Mouse (Mus musculus): ENCODE data around the gene Irgq.
"Not testable (repeated sequence)": the region's sequence is repeated elsewhere in the genome, so short reads cannot be mapped to it uniquely, and the experiment has no call there.

Irgq gene

DNA sequence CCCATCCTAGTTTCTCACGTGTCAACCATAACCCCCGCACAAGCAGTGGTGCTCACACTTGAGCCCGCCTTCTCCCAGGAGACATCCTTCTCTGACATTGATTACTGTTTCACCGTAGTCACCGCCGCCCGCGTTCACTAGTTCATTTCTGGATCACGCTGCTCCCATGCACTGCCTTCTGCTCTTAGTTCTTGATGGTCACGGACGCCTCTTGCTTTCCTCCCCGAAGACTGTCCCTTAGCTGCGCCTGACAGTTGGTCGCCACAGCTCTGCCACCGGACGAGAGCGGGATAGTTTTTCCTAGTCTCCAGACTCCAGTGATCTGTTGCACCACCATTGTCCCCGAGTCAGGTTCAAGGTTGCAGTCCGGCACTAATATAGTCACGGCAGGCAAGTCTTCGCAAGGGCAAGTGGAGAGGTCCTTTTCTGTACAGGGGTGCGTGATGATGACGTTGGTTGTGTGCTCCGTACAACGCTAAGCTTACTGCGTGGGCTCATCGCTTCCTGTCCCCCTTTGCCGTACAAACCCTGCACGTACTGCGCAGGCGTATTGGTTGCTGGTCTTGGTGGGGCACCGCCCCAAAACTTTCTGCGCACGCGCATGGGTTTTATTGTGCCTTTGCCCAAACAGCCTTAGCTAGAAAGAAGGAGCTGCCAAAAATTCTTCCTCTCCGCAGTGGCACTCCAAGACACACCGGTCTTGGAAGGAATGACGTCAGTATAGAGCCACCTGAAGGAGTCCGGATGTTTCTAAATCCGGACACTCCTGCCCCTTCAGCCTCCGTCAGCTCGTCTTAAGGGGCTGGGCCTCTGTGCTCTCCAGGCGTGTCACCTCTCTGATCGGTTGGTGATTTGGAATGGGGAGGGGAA lies at the start of gene Irgq:
TSS of gene Irgq (plus strand) at position 628 of the 870 bp plus-strand sequence.
- peak; percentile 99 for DNase-seq

DNA sequence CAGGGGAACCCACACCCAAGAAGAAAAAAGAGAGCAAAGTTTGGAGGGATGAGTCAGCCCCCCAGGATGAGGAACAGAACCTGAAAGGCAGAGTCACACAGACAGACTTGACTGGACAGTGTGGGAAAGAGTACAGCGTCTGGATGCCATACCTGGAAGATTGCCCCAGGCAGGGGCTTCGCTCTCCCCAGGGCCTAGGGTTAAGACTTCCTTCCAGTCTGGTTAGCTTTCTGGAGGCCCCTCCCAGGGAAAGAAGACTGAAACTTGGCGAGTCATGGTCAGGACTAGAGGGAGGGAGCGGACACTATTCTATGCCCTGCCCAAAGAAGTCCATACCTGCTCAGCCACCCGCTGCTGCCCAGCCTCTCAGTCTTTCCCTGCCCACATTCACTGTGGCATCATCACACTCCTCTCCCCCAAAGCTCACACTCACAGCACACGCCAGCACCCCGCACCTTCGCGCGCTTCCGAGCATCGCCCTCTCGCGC lies 49.5 kb upstream of the Irgq start:
- no peak for DNase-seq

DNA sequence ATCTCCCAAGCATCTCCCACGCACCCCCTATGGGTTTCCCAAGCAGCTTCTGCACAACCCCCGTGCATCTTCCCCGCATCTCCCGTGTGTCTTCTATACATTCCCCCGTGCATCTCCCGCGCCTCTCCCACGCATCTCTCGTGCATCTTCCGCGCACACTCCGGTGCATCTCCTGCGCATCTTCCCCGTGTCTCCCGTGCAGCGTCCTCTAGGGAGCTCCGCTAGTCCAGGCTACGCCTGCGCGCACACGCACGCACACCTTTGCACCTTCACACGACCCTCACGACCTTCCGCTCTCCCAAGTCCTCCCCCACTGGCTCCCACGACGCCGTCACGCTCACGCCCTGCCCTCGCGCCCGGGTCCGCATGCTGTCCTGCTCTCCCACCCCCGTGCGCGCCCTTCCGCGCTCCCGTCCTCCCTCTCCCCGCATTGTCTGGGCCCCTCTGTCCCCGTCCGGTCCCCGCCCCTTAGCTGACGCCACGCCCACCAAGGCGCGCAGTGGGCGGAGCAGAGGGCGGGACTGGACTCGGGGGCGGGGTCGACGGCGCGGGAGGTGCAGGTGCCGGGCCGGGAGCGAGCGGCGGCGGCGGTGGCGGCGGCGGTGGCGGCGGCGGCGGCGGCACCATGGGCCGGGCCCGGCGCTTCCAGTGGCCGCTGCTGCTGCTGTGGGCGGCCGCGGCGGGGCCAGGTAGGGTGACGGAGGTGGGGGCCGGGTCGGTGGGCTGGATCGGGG lies 48.8 kb upstream of the Irgq start, which contains the start of gene Cadm4:
TSS of gene Cadm4 (plus strand) at position 550 of the 734 bp plus-strand sequence.
- DNase-seq, result peak; percentile 94

DNA sequence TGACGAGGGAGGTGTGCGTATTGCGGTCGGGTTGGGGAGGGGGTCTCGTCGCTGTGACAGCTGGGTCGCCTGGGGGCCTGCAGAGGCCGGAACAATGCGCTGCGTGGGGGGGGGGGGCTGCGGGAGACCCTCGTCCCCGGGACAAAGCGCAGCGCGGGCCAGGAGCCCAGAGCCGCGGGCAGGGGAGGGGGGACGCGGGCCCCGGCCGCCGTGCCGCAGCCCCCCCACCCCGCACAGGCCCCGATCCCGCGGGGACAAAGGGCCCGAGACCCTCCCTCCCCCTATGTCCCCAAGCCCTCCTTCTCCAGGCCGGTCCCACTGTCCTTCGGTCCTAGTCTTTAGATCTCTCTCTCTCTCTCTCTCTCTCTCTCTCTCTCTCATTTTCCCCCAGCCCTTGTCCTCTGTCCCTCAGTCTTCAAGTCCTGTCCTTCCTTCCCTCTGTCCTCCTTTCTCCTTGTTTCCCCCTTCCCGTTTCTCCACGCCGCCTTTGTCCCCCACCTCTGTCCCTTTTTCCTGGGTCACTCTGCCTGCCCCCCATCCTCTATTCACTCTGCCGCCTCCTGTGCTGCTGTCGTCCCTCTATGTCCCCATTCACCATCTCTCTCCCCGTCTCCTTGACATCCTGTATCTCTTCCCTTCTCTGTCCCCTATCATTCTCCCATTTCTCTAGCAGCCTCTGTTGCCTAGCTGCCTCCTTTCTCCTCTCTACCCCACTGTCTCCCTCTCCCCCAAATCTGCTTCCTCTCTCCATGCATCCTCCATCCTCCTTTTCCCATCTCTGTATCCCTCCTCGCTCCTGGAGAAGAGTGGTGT lies 48.1 kb upstream of the Irgq start:
- DNase-seq, result no peak

DNA sequence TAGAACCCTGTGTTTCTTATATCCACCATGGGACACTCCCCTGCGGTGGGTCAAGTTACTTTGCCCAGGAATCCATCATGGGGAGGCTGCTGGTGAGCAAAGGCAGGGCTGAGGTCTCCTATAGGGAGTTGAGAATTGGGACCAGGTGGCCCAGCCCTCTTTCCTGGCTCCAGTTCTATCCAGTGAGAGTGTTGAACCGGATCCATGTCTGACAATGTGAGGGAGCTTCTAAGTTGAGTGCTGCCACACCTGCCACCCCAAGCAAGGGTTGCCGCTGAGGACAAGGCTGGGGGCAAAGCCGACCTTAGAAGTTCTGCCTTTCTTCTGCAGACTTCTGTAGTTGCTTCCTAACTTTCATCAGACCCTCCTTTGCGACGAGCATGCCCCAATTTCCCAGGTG lies 47.2 kb upstream of the Irgq start:
- DNase-seq, result not testable (repeated sequence)

DNA sequence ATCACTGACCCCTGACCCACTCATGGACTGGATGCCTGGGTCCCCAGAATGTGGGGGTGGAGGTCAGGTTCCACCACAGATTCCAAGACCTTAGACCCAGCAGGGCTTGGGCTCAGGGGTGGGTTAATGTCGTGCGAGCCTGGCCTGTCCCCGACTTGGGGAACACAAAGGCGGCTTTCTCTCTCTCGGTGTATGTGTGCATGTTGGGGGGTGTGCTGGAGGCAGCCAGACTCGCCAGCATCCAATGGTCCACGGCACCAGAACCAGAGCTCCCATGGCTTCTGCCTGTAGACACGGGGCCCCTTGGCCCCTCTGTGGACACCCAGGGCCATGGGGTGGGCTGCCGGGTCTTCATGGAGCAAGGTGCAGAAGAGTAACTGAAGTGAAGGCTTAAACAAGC lies 45.0 kb upstream of the Irgq start:
- DNase-seq, result no peak

DNA sequence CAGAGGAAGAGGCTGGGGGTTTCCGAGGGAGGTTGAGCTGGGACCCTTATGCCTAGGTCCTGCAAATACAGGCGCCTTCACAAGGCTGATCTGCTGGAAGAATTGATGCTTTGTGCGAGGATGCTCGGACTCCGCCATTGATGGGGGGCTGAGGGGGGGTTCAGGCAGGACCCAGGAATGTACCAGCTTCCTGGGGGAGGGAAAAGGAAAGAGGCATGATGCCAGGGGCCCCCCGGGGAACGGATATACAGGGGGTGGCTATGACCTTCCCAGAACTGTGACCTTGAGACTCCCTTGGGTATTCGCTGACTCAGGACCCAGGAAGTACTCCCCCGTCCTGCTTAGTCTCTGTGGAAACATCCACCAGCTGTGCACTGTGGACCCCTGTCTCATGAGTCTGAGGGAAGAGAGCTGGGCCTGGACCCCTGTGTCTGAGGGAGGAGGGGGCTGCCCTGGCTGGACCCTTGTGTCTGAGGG lies 43.8 kb upstream of the Irgq start:
- DNase-seq, result no peak

DNA sequence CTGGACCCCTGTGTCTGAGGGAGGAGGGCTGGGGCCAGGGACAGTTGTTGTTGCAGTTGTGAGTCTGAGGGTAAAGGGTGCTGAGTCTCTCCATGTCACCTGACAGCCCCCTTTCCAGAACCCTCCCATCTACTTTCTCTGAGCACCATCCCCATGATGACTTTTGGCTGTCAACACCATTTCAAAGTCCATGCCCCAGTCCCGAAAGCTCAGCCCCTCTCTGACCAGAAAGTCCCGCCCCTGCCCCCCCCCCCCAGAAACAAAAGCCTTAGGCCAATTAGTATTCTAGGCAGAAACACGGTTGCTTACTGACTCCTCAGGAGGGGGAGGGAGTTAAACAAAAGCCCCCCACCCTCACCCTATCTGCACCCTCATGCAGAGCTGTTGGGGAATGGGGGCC lies 43.1 kb upstream of the Irgq start:
- DNase-seq, result no peak

DNA sequence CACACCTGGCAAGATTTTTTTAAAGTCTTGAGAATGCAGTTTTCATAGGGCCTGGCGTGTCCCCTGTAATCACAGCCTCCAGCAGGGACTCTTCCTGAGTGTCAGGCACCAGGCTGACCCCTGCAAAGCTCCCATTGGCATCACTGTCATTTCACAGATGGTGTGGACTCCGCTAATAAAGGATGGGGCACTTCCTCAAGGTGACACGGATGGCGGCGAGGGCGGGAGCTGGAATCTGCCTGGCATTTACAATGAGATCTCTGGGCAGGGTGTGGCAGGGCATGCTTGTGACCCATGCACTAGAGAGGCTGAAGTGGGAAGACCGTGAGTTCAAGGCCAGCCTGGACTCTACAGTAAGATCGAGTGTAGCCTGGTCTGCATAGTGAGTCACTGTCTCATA lies 42.2 kb upstream of the Irgq start:
- no peak for DNase-seq

DNA sequence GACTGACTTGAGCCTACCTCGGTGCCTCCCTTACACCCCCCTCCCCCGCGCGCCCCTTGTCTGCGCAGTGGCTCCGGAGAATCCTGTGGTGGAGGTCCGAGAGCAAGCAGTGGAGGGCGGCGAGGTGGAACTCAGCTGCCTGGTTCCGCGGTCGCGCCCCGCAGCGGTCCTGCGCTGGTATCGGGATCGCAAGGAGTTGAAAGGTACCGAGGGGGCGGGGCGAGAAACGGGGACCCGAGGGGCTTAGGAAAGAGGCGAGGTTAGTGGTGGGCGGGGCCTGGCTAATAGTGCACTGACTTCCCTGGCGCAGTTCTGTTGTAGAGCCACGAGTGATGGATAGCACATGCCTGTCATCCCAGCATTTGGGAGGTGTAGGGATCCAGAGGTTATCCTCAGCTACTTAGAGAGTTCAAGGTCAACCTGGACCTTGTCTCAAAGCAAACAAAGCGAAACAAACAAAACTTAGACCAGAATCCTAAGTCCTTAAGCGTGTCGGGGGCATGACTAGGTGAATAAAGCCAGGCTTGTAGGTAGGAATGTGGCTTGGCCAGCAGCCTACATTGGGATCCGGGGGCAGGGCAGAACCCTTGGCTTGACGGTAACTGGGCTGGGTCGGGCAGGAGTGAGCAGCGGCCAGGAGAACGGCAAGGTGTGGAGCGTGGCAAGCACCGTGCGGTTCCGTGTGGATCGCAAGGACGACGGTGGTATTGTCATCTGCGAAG lies 30.5 kb upstream of the Irgq start:
- no peak for DNase-seq

DNA sequence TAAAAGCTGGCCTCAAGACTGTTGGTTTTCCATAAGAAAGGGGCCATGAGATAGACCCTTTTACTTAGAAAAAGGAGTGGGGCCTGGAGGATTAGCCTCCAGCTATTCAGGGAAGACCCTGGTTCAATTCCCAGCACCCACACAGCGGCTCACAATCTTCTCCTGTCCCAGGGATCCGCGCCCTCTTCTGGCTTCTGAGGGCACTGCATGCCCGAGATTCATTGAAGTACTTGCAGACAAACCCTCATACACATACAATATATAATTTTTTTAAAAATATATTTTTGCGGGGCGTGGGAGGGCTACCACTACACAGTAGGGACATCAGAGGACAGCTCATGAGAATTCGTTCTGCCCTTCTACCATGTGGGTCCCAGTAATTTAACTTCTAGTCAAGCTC lies 29.6 kb upstream of the Irgq start:
- DNase-seq, result peak; percentile 69

DNA sequence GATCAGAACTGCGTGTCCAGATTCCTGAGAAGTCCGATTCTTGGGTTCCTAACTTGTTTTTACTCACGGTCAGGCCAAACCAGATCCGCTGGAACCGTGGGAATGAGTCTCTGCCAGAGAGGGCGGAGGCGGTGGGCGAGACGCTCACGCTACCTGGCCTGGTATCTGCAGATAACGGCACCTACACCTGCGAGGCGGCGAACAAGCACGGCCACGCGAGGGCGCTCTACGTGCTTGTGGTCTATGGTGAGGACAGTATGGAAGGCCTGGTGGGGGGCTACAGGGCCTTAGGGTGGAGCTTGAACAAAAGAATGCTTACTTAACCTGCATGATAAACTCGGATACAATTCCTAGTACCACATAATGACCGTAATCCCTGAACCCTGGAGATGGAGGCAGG lies 29.0 kb upstream of the Irgq start:
- DNase-seq, result peak; percentile 44

DNA sequence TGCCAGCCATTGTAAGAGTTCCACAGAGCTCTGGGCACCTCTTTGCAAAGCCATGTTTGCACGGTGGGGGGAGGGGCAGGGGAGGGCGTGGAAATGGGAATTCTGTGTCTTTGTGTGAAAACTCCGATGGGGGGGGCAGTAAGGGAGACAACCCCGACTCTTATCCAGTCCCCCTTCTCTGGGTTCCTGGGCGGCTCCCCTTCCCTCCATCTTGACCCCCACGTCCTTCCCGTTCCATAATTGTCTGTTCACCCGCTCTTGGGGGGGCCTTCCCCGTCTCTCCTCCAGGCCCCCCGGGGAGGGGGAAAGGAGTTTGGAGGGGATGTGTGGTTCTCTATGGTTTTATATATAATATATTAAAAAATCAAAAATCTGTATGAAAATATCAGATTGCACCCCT lies 26.5 kb upstream of the Irgq start:
- DNase-seq, result no peak

DNA sequence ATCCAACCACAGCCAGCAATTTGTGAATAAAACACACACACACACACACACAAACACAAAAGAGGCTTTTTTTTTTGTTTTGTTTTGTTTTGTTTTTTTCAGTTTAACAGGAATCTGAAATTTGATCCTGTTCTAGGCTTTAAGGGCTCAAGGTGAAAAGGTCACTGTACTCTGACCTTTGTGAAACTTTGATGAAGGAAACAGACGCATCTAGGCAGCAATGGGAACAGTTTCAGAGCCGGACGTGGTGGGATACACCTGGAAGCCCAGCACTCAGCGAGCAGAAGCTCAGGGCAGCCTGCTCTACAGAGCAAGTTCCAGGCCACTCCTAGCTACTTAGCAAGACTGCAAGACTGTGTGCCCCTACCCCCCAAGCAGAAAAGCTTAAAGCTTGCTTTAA lies 25.6 kb upstream of the Irgq start:
- no peak for DNase-seq

DNA sequence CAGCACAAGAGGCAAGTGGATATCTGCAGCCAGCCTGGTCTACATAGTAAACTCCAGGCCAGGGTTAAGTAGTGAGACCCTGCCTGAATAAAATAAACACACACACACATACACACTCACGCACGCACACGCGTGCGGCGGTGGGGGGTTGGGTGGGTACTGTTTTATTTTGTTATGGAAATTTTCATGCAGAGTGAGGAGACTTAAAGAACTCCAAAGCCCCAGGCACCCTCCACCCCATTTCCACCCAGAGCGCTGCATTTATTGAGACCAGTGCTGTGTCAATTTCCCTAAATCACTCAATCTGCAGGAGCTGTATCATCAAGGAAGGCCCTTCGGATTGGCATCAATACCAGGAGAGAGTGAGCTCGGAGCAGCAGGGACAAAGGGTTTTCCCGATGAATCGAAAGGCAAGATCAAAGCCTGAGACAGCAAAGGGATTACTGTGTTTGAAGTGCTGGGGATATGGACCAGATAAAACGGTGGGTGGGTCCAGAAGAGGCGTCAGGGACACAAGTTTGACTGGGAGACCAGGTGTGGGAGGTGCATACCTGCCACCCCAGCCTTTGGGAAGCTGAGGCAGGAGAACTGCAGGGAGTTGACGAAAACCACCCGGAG lies 24.9 kb upstream of the Irgq start:
- DNase-seq, result no peak

DNA sequence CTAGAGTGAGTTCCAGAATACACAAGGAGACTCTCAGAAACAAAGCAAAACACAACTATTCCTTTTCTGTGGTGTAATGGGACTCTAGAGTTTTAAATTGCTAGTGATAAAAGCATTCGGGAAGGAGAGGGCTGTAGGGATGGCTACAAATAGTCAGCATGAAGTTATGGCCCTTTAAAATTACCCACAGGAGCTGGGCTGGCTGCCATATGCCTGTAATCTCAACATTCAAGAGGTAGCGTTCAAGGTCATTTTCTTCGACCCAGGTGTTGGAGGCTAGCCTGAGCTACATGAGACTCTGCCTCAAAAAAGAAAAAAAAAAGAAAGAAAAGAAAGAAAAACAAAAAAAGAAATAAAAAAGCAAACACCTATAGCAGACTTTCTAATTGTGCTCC lies 24.4 kb upstream of the Irgq start:
- peak; percentile 39 for DNase-seq

DNA sequence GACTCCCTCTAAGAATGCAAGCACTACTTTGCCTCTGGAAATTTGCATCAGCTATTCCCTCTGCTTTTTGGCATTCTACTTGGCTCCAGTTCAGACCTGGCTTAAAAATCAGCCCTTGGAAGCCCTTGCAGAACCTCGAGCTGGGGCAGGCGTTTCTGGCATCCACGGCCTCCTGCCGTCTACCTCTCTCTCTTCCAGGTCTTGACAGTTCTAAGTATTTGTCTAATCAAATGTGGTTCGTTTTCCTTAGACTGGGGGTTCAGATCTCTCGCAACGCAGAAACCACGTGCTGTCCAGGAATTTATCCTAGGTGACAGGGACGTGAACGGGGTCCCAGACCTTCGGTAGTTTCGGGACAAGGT lies 24.0 kb upstream of the Irgq start:
- no peak for DNase-seq

DNA sequence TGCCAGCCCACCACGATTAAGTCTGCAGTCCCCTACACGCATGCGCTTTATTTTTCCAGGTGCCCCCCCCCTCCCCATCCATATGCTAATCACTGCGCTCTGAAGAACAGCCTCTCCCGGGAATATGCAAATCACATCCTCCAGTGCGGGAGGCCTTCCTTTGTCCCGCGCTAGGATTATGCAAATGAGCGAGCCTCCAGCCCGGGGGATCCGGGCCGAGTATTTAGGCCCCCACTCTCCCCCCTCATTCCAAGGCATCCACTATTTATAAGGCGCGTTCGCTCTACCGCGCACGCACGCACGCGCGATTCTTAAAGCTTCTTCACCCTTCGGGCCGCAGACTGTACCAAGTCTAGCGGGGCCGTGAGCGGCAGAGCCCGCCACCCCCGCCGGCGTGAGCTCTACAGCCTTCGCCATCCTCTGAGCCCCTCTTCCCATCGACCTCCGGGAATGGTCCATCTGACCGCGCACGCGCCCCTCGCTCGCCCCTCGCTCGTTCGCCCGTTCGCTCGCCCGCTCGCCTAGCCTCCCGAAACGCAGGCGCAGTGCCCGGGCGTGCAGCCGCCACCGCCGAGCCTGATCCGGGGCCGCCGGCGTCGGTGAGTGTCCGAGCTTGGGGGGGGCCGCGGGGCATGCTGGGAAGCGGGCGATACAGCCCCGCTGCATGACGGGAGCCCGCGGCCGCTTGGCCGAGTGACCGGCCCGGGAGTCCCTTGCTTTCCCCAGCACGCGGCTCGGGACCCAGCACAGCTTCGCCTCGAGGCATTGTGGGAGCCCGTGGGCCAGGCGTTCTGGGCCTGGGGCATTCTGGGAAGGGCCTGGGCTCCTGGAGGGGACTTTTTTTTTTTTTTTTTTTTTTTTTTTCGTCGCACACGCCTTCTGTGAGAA lies 23.4 kb upstream of the Irgq start, which contains the start of gene Zfp428:
TSS of gene Zfp428 (plus strand) at position 169 of the 888 bp plus-strand sequence.
- peak; percentile 85 for DNase-seq

DNA sequence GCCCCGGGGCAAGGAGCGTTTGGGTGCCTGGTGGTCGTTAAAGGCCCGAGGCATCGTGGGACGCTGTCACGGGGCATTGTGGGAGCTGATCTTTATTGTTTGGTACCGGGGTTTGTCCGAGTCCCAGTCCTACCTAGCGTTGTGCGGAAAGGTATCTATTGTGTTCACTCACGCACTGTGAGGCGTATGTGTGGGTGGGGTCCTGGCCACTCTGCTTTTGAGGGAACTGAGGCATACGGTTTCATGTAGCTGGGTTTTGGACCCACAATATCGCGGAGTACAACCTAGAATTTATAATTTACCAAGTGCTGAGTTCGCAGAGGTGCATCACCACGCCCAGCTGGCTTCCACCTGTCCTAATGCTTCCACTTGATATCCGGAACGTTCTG lies 22.8 kb upstream of the Irgq start:
- peak; percentile 26 for DNase-seq

DNA sequence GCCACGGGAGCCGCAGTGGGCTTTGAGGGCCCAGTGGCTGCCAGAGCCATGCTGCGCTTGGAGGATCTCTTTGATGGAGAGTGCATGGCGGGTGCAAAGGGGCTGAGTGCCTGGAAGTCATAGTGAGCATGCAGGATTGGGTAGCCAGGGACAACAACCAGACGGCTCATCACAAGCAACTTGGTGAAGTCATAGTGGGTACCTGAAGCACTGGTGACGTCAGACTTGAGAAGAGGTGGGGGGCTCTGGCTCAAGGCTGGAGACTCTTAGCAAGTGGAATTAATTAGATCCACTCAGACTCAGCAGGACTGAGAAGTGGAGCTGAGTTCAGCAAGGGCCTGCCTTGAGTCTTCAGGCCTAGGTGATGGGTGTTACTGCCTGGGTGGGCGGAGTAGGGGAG lies 18.1 kb upstream of the Irgq start, which contains the start of gene AC161166.1:
TSS of gene AC161166.1 (minus strand) at position 101 of the 400 bp plus-strand sequence.
- DNase-seq, result no peak

DNA sequence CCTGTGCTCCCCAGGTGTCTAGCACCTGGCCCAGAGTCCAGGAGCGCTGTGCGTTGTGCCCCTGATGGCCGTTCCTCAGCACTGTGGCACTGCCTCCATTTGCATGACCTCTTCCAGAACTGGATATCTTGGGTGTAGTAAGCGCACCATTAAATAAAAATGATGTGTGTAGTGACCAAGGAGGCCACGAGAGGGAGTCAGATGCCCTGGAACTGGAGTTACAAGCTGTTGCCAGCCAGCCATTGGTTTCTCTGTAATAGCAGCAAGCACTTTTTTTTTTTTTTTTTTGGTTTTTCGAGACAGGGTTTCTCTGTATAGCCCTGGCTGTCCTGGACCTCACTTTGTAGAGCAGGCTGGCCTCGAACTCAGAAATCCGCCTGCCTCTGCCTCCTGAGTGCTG lies 14.2 kb upstream of the Irgq start:
- not testable (repeated sequence) for DNase-seq
